Mouse (Mus musculus): ENCODE results near the gene Slc23a2. TPM values are rescaled to one million over a fixed set of nuclear protein-coding genes. Genes with fewer than 3 reads are reported as not detected.

The Slc23a2 gene
- polyA plus RNA-seq, 1 experiment from 2014 or later = 3.7 TPM

DNA sequence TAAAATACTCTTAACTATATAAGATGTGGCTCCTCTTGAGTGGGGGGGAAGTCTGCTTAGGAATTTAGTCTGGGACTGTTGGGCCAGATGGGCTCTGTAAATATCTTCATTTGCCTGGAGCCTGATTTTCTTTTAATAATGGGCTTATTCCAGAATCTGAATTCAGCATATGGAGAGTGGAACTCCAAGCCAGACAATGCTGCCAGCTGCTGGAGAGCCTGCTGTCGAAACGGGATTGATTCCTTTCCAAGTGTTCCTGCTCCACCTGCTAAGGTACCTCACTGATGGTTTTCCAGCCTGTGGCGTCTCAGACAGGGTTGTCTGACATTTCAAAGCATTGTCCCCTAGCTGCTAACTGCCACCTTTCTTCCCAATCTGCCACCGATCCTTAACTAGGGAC, 12.6 kb upstream of the Slc23a2 start:
- H3K4me3 ChIP-seq (replicated peaks) = no peak overlapping the region
- no peak for ATAC-seq (ENCODE audit: insufficient read depth)
- no peaks in the 10 kb centered on the region for H3K36me3 ChIP-seq (replicated peaks)
- H3K27ac ChIP-seq (replicated peaks) = no peak overlapping the region
- H3K9ac ChIP-seq = no peak overlapping the region
- H3K9me3 ChIP-seq (replicated peaks) = no peaks in the 10 kb centered on the region
- 43% methylated on average over 4 of the region's 4 CpGs for WGBS (ENCODE audit: insufficient replicate concordance)
- no peaks in the 10 kb centered on the region for H3K4me1 ChIP-seq (replicated peaks)
- H3K27me3 ChIP-seq = no peaks in the 10 kb centered on the region; the same call in 1 of the 2 replicates
- no peak overlapping the region for H3K4me2 ChIP-seq

DNA sequence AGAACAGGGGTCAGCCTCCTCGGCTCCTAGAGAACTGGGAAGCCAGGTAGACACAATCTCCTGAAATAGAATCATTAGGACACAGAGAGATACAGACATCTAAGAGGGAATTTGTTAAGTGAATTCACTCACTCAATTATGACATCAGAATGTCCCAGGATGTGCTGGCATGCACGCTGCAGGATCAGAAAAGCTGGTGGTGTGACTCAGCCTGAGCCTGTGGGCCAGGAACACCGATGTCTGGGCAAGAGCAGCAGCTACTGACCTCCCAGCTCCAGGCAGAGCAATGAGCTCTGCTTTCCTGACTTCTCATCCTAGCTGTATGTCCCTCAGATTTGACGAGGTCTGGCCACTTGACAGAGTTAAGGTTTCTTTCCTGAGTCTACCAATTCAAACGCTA, 7.8 kb upstream of the Slc23a2 start:
- no peaks in the 10 kb centered on the region for H3K36me3 ChIP-seq (replicated peaks)
- 25% methylated on average over 5 of the region's 5 CpGs for WGBS (ENCODE audit: insufficient replicate concordance)
- no peak overlapping the region for H3K4me2 ChIP-seq
- ATAC-seq (ENCODE audit: insufficient read depth) = no peak
- no peaks in the 10 kb centered on the region for H3K4me1 ChIP-seq (replicated peaks)
- H3K27ac ChIP-seq (replicated peaks) = no peak overlapping the region
- peaks cover 15% of the 10 kb centered on the region for H3K27me3 ChIP-seq
- H3K9ac ChIP-seq = no peak overlapping the region
- H3K9me3 ChIP-seq (replicated peaks) = no peaks in the 10 kb centered on the region
- no peak overlapping the region for H3K4me3 ChIP-seq (replicated peaks)

DNA sequence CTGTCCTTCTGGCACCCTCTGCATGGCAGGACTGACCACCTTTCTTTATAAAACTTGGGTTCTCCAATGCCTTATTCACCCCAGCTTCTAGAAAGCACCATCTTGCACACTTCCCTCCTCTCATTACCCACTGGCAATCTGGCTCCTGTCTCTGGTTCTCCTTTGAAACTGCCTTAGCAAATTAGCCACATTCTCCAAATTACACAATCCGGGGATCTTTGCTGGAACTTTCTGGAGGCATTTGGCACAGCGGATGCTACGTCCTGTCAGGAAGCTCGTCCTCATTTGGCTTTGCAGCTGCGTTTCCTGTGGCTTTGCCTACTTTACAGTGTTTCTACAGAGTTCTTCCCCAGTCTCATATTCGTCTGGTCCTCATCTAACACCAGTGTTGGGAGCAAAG, 6.7 kb upstream of the Slc23a2 start:
- ATAC-seq (ENCODE audit: insufficient read depth) = no peak
- peaks cover 24% of the 10 kb centered on the region for H3K27me3 ChIP-seq
- H3K27ac ChIP-seq (replicated peaks) = no peak overlapping the region
- 14% methylated on average over 6 of the region's 6 CpGs for WGBS (ENCODE audit: insufficient replicate concordance)
- no peak overlapping the region for H3K9ac ChIP-seq
- no peak overlapping the region for H3K4me3 ChIP-seq (replicated peaks)
- peaks cover 5% of the 10 kb centered on the region; the same call in 1 of the 2 replicates for H3K4me1 ChIP-seq (replicated peaks)
- no peaks in the 10 kb centered on the region for H3K9me3 ChIP-seq (replicated peaks)
- no peak overlapping the region for H3K4me2 ChIP-seq
- H3K36me3 ChIP-seq (replicated peaks) = no peaks in the 10 kb centered on the region

DNA sequence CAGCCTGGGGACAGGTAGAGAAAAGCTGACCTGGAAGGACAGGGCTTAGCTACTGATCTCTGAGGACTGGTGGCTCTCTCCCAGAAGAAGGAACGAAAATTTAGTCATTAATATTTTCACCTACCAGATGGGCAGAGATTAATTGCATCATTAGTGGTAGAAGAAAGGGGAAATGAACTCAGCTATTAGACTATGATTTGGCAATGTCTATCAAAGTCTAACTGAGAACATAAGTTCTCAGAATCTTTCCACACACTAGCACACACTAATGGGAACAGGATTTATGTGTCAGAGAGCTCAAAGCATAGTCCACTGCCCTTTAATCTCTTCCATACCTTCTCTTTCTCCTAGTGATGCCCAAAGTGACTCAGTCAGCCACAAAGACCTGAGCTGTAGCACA, 6.0 kb upstream of the Slc23a2 start:
- Histone ChIP-seq H3K9me3 (replicated peaks) (no peaks in the 10 kb centered on the region), H3K9ac (no peak overlapping the region), H3K4me2 (no peak overlapping the region), H3K4me3 (replicated peaks) (no peak overlapping the region), H3K36me3 (replicated peaks) (no peaks in the 10 kb centered on the region), H3K27ac (replicated peaks) (no peak overlapping the region), H3K4me1 (replicated peaks) (peaks cover 5% of the 10 kb centered on the region; the same call in 1 of the 2 replicates), H3K27me3 (peaks cover 30% of the 10 kb centered on the region)
- ATAC-seq (ENCODE audit: insufficient read depth) = no peak
- 20% methylated on average over 1 of the region's 1 CpGs for WGBS (ENCODE audit: insufficient replicate concordance)

DNA sequence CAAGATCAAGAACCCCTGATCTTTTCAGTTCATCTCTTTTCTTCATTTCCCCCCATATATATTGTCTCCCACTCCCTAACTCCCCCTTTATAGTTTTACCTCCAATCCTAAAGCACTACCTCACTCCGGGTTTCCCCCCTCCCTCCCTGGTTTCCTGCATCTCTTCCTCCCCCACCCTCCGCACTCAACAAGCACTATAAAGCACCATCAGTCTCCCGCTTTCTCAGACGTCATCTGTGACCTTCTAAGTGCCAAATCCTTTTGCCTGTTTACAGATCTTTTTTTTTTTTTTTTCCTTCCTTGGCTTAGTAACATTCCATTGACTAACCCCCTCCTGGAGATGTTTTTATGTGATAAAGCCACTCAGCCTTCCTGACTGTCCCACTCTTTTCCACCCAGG, 1.6 kb upstream of the Slc23a2 start:
- H3K4me3 ChIP-seq (replicated peaks) = no peak overlapping the region
- no peak overlapping the region for H3K9ac ChIP-seq
- H3K27ac ChIP-seq (replicated peaks) = no peak overlapping the region
- 25% methylated on average over 4 of the region's 4 CpGs for WGBS (ENCODE audit: insufficient replicate concordance)
- no peaks in the 10 kb centered on the region for H3K36me3 ChIP-seq (replicated peaks)
- no peak for ATAC-seq (ENCODE audit: insufficient read depth)
- H3K4me2 ChIP-seq = no peak overlapping the region
- no peaks in the 10 kb centered on the region for H3K9me3 ChIP-seq (replicated peaks)
- H3K4me1 ChIP-seq (replicated peaks) = peaks cover 12% of the 10 kb centered on the region; the same call in 1 of the 2 replicates
- H3K27me3 ChIP-seq = peaks cover 55% of the 10 kb centered on the region

DNA sequence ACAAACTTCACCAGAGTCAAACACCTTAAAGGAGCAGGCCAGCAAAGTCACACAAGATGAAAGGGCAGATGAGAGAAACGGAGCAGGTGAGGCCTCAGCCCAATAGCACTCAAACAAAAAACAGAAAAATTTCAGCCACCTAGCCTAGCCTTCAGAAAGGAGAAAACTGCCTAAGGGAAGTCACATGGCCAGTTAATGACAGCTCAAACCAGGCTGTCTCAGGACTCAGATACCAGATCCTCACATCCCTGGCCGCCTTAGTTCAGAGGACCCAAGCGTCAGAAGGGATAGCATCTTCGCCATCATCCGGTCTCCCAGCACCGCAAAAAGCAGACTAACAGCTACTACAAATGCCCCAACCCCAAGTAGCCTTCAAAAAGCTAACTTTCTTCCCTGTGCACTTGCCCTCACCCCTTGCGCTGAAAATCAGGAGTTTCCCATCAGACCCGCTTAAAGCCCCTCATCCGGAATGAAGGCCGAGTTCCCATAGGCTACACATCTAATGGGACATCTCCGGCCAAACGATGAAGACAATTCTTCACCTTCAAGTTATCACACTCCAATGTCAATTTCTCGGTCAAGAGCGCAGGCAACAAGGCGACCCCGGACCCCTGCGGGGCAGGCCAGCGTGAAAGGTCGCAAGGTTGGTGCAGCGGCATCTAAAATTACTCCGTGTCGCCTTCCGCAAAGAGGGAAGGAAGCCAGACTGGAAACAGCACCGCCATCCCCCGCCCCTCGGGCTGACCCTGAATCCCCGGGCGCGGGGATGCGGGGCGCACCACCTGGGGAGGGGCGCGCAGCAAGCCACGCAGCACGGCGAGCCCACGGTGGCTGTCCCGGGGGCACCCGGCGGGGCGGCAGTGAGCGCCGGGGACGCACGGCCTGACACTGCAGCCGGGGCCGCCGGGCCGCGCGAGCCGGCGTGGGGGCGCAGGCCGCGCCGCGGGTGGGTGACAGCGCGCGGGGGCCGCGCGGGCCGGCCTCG, 673 bp downstream of the Slc23a2 start:
- WGBS (ENCODE audit: insufficient replicate concordance) = 5% methylated on average over 63 of the region's 66 CpGs
- ATAC-seq (ENCODE audit: insufficient read depth) = peak; percentile 29; the same call in 1 of the 2 replicates
- Histone ChIP-seq H3K4me2 (peak overlapping the region; percentile 89), H3K27ac (replicated peaks) (no peak overlapping the region), H3K36me3 (replicated peaks) (no peaks in the 10 kb centered on the region), H3K9me3 (replicated peaks) (no peaks in the 10 kb centered on the region), H3K4me1 (replicated peaks) (peaks cover 12% of the 10 kb centered on the region; the same call in 1 of the 2 replicates), H3K27me3 (peaks cover 49% of the 10 kb centered on the region), H3K4me3 (replicated peaks) (peak overlapping the region; percentile 67), H3K9ac (peak overlapping the region; percentile 42)

DNA sequence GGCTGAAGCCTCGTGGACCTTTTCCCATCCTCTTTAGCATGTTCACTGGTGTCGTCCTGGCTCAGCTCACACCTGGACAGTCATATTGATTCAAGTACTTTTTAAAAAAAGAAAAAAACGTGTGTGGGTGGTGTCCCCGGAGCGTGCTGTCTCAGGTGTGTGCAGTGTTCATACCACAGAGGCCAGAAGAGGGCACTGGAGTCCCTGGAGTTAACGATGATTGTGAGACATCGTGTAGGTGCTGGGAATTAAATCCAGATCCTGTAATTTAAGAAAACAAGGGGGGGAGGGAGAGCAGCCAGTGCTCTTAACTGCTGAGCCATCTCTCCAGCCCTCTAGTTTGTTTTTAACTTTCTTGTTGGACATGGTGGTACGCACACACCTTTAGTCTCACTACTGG, 2.3 kb downstream of the Slc23a2 start:
- WGBS (ENCODE audit: insufficient replicate concordance) = 71% methylated on average over 8 of the region's 8 CpGs
- H3K27me3 ChIP-seq = peaks cover 45% of the 10 kb centered on the region
- no peaks in the 10 kb centered on the region for H3K9me3 ChIP-seq (replicated peaks)
- H3K4me1 ChIP-seq (replicated peaks) = peaks cover 12% of the 10 kb centered on the region; the same call in 1 of the 2 replicates
- no peak for ATAC-seq (ENCODE audit: insufficient read depth)
- H3K4me2 ChIP-seq = no peak overlapping the region
- no peak overlapping the region for H3K27ac ChIP-seq (replicated peaks)
- H3K9ac ChIP-seq = no peak overlapping the region
- H3K36me3 ChIP-seq (replicated peaks) = no peaks in the 10 kb centered on the region
- no peak overlapping the region for H3K4me3 ChIP-seq (replicated peaks)

DNA sequence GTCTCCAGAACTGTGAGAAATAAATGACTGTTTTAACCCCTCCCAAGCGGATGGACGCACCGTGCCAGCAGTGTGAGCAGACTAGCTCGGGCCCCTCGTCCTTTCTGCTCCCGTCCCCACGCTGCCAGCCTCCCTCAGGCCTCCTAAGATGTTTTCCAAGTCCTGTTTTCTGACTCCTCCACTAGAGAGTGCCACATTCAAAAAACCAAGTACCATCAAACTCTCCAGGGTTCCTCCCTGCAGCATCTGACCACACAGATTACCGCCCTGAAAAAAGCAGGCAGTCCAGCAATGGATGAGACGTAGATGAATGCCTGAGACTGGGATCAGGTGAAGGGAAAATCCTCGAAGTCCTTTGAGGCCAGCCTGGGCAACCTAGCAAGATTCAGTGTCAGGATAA, 4.4 kb downstream of the Slc23a2 start:
- H3K9ac ChIP-seq = no peak overlapping the region
- peaks cover 26% of the 10 kb centered on the region for H3K27me3 ChIP-seq
- H3K27ac ChIP-seq (replicated peaks) = no peak overlapping the region
- peaks cover 8% of the 10 kb centered on the region; the same call in 1 of the 2 replicates for H3K4me1 ChIP-seq (replicated peaks)
- H3K9me3 ChIP-seq (replicated peaks) = no peaks in the 10 kb centered on the region
- H3K4me3 ChIP-seq (replicated peaks) = no peak overlapping the region
- no peak overlapping the region for H3K4me2 ChIP-seq
- ATAC-seq (ENCODE audit: insufficient read depth) = no peak
- no peaks in the 10 kb centered on the region for H3K36me3 ChIP-seq (replicated peaks)
- WGBS (ENCODE audit: insufficient replicate concordance) = 71% methylated on average over 10 of the region's 10 CpGs

DNA sequence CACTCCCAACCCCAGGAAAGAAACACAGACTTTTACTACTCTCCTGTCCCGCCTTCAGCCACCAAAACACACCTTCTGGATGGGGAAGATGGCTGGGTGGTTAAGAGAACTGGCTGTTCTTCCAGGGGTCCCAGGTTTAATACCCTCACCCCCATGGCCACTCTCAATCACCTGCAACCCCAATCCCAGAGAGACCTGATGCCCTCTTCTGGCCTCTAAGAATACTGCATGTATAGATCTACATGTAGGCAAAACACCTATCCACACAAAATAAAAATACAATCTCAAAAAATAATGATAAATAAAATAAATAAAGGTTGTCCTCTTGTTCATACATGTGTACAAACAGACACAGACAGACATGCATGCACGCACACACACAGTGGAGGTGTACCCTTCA, 5.8 kb downstream of the Slc23a2 start:
- WGBS (ENCODE audit: insufficient replicate concordance) = 60% methylated on average over 2 of the region's 2 CpGs
- H3K4me3 ChIP-seq (replicated peaks) = no peak overlapping the region
- H3K9ac ChIP-seq = no peak overlapping the region

DNA sequence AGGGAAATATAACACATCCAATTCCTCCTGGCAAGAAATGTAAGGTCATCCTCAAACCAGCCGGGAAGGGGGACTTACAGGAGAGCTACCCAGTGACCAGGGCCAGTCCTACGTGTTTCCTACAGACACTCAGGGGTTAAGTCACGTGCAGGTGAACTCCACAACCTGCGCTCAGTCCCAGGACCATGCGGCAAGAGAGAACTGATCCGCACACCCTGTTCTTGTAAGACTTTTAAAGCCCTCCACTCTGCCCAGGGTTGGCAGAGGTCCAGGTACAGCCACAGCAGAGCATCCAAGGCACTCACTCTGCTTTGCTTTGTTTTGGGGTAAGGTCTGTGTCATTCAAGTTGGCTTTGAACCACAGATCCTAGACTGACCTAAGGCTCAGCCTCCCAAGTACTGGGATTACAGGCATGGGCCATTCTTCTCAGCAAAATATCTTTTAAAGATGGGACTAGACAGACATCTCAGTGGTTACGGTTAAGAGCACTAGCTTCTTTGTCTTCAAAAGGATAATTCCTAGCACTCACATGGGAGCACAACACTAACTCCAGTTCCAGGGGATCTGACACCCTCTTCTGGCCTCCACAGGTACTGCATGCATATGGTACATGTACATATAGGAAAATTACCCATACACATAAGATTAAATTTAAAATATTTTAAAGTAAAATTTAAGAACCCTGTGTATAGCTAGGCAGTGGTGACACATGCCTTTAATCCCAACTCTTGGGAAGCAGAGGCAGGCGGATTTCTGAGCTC, 8.9 kb downstream of the Slc23a2 start:
- H3K36me3 ChIP-seq (replicated peaks) = no peaks in the 10 kb centered on the region
- H3K27ac ChIP-seq (replicated peaks) = no peak overlapping the region
- ATAC-seq (ENCODE audit: insufficient read depth) = no peak
- 0 out of 2 replicates have a peak, but pooled peaks cover 5% of the 10 kb centered on the region for H3K4me1 ChIP-seq (replicated peaks)
- no peak overlapping the region for H3K4me2 ChIP-seq
- no peaks in the 10 kb centered on the region for H3K9me3 ChIP-seq (replicated peaks)
- no peaks in the 10 kb centered on the region for H3K27me3 ChIP-seq
- no peak overlapping the region for H3K4me3 ChIP-seq (replicated peaks)
- WGBS (ENCODE audit: insufficient replicate concordance) = 78% methylated on average over 8 of the region's 8 CpGs
- H3K9ac ChIP-seq = no peak overlapping the region

More for the DNA sequence above, 5.8 kb downstream of the Slc23a2 start:
- H3K9me3 ChIP-seq (replicated peaks) = no peaks in the 10 kb centered on the region
- no peaks in the 10 kb centered on the region for H3K36me3 ChIP-seq (replicated peaks)
- H3K4me1 ChIP-seq (replicated peaks) = peaks cover 2% of the 10 kb centered on the region; the same call in 1 of the 2 replicates
- H3K27me3 ChIP-seq = peaks cover 11% of the 10 kb centered on the region
- no peak for ATAC-seq (ENCODE audit: insufficient read depth)
- H3K27ac ChIP-seq (replicated peaks) = no peak overlapping the region
- no peak overlapping the region for H3K4me2 ChIP-seq

DNA sequence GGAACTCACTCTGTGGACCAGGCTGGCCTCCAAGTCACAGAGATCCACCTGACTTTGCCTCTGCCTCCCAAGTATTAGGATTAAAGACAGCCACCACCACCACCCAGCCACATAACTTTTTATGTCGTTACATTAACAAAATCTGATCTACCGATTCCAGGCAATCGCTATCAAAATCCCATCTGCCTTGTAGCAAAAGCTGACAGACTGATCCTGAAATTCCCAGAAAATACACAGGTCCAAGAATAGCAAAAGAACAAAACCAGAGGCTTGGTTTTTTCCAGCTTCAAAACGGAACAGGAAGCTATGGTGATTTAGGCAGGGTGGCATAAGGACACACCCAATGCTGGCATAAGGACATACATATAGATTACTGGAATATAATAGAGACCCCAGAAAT, 10.2 kb downstream of the Slc23a2 start:
- Histone ChIP-seq H3K27me3 (no peaks in the 10 kb centered on the region), H3K36me3 (replicated peaks) (no peaks in the 10 kb centered on the region), H3K9me3 (replicated peaks) (no peaks in the 10 kb centered on the region), H3K4me3 (replicated peaks) (no peak overlapping the region), H3K9ac (no peak overlapping the region), H3K4me2 (no peak overlapping the region), H3K27ac (replicated peaks) (no peak overlapping the region), H3K4me1 (replicated peaks) (0 out of 2 replicates have a peak, but pooled peaks cover 7% of the 10 kb centered on the region)
- 63% methylated on average over 4 of the region's 4 CpGs for WGBS (ENCODE audit: insufficient replicate concordance)
- ATAC-seq (ENCODE audit: insufficient read depth) = no peak
